Mouse (Mus musculus) monocyte, adult 2 months (primary cell): ENCODE results near the gene Ptpn22.
A peak's percentile ranks its signal among the peaks of the same experiment; 100 is the strongest.
"Not testable (repeated sequence)": the region's sequence is repeated elsewhere in the genome, so short reads cannot be mapped to it uniquely, and the experiment has no call there.

Experiments
- DNase-seq, 2 experiments: peaks; one replicate each; pipeline ENCODE4 v3.0.0; 2022; ENCODE audit warnings: low spot score in 2 of 2, low read depth in 1 of 2

Ptpn22 gene

DNA sequence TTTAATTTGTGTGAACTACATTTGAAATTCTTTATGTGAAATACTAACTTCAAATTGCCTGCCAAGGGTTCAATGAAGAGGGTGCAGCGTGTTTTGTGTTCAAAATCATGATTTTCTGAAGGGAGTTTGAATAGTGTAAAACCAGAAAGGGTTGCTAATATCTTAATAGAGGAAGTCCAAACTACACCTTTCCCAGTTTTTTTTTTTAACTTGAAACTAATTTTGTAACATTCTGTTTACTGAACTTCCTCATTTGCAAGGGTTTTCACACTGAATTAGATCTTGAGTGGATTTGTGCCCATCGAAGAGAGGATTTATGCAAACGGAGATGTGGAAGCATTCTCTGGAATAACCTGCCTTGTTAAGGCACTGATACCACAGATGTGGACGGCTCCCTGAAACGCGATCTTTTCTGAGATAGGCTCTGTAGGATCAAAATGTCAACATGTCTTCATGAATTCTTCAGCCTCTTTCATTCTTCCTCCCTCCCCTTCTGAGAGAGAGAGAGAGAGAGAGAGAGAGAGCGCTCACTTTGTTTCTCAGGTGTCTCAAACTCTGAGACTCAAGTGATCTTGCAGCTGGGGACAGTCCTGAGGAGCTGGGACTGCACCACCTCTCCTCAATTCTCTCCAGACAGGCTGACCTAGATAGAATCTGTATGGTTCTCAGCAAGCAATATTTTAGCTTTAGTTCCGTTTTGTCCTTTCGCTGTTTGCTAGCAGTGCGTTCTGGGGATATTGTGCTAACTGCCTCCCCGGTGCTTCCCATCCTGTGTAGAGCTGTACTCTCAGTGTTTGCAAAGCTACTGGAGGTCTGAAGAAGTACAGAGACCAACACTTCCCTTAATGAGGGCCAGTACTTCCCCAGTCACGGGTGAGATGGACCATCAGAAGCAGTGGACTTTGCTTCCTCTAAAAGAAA lies at the start of gene Ptpn22:
TSS of gene Ptpn22 (plus strand) at position 915 of the 921 bp plus-strand sequence.
- peak; percentile 21 to 59 for DNase-seq

DNA sequence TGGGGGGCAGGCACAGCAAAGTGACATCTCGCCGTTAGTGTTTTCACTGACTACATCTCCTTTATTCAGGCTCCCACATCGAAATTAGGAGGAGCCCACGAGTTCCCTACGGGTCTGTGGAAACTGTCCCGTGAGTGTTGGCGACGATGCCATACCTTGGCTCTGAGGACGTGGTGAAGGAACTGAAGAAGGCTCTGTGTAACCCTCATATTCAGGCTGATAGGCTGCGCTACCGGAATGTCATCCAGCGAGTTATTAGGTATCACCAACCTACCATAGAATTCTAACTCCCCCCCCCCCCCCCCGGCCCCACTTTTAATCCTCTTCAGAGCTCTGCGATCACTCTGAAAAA lies 49.8 kb upstream of the Ptpn22 start:
- no peak for DNase-seq

DNA sequence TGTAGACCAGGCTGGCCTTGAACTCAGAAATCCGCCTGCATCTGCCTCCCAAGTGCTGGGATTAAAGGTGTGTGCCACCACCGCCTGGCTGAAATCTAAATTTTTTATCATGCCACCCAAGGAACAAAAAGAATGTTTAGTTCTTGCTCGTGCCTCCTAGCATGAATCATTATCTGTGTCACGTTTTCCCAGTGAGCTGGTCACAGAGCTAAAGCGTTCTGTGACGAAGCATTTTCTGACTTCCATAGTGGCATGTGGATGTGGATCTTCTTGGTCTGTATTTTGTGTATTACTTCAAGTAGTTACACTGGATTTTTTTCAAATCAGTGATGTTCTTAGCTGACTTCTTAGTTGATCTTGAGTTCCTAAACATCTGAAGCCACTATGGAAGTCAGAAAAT lies 48.6 kb upstream of the Ptpn22 start:
- no peak for DNase-seq

DNA sequence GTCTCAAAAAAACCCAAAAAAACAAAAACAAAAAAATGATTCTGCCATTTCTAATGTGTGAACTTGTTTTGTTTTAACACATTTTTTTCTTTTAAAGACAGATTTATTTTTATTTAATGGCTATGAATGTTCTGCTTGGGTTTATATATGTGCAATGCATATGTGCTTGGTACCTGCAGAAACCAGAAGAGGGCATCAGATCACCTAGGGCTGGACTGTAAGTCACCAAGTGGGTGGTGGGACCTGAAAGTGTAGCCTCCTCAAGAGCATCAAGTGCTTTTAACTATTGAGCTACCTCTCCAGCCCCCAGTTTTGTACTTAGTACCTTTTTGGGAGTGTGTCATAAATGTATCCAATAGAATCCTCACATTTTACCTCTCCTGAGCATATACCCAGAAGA lies 32.0 kb upstream of the Ptpn22 start:
- DNase-seq = no peak

DNA sequence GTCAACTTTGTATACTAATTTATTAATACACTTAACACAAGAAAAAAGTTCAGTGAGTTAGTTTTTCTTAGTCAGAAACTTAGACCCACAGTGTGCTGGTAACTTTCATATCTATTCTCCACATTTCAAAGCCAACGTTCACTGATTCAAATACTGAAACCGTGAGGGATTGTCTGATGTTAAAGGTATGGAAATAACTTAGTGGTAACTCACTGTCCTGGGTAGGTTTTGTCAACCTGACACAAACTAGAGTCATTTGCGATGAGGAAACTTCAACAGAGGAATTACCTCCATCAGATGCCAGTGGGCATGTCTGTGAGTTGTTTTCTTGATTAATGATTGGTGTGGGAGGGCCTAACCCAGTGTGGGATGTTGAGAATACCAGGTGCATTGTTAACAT lies 30.6 kb upstream of the Ptpn22 start:
- no peak for DNase-seq

DNA sequence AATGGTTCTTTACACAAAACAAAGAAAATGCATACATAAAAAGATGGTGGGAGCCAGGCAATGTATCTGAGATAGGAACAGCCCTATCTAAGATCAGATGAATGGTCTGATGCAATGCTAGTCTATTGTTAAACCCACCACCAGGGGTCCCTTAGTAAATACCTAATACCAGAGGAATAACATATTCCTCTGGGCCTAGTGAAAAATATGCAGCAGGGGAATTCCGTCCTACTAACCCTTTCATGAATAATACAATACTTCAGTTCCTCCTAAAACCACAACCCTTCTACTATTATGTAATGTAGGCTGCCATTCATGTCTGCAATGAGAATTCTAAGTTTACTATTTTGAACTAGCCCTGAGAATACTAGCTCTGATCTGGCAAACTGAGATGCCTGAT lies 28.9 kb upstream of the Ptpn22 start:
- DNase-seq = not testable (repeated sequence)

DNA sequence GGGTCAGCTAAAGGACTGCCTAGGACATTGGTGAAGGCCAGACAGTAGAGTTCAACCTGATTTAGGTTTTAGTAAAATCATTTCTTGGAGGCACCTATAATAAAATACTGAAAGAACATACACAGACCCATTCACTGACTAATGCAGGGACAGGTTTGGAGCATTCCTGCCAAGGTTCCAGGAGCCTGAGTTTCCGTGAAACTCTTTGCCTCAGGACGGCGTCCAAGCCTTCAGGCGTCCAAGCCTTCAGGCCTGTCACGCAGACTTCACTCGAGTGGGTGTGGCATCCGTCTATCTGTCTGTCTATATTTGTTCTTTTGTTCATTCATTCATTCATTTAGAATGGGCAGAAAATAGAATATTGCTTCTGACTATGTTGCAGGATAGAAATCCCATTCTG lies 28.4 kb upstream of the Ptpn22 start:
- no peak for DNase-seq

DNA sequence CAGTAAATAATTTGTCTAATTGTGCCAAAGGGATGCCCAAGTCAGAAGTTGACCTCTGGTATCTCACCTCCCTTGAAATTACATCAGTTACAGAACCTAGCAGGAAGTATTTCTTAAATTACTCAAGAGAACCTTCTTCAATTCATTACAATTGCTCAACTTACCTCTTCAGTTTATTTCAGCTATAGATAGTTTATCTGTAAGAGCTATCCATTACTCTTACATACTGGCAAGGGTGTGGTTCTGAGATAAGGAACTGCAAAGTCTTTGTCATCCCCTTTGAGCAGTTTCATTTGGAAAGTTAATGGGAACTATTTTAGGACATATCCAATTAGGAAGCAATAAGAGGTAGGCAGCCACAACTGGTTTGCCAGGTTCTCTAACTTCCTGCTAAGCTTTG lies 27.2 kb upstream of the Ptpn22 start, which contains the start of gene Bcl2l15:
TSS of gene Bcl2l15 (plus strand) at position 176 of the 400 bp plus-strand sequence.
- no peak for DNase-seq

DNA sequence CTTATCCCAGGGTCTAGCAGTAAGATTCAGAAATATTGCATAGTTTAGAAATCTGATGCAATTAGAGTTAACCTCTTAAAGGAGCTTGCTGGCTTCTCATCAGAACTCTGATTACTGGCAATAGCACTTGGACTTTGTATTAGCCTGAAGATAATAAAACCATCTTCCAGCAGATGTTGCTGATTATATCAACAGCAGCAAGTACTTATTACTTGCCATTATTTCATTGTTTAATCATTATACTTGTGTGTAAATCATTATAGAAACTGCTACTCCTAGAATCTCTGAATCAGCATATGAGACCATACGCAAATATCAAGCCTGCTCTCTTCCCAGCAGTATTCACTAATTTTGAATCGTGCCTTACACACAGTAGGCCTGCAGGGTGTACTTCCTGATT lies 25.6 kb upstream of the Ptpn22 start:
- no peak for DNase-seq

DNA sequence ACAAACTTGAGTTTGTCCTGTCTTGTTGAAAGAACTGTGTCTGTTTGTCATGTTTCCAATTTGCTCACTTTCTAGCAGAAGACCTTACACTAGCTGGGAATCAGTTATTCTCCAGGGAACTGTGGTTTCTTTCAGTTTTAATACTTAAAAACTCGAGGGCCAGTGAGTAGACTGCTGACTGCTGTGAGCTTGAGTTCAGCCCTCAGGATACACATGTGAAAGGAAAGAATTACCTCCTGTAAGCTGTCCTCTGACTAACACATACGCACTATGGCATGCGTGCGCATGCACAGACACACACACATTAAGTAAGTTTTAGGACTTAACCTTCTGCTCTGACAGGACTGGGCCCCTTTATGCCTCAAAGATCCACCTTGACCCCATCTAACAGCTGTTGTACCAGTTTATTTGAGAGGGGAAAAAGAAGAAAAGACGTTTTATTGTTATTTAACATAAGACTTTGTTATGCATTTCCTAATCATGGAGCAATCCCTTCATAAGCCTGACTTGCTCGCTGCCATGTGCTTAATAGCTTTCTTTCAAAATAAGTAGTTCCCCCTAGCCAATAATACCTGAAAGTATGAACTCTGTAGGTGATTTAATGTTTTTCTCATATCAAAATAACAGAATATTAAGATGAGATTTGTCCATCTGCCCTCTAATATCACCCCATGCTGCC lies 24.2 kb upstream of the Ptpn22 start:
- DNase-seq = no peak

DNA sequence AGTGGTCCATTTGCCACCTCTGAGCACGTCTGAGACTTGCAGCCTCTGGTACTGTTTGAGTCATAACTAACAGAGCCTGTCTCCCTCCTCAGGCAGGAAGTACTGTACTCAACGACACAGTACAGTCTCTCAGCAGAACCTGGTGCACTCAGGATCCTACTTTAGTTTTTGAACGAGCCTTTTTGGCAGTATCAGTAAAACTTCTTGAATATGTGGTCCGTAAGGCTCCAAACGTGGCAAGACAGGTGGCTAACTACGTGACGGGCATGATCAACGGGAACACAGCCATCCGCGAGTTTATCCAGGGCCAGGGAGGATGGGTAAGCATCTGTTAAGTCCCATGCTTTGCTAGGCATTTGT lies 23.7 kb upstream of the Ptpn22 start:
- DNase-seq = no peak

DNA sequence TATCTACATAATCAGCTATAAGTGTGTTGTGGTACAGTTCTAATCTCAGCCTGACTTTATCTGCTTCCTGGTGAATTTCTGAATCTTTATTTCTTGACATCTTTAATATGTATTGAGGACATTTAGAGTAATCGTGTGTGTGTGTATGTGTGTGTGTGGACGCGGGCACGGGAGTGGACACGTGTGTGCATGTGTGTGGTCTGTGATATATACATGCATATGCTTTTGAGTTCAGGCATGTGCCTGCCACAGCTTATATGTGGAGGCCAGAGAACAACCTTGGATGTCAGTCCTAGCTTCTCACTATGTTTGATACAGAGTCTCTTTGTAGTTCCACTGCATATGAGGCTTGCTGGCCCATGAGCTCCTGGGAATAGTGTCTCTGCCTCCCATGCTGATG lies 23.1 kb upstream of the Ptpn22 start:
- no peak for DNase-seq

DNA sequence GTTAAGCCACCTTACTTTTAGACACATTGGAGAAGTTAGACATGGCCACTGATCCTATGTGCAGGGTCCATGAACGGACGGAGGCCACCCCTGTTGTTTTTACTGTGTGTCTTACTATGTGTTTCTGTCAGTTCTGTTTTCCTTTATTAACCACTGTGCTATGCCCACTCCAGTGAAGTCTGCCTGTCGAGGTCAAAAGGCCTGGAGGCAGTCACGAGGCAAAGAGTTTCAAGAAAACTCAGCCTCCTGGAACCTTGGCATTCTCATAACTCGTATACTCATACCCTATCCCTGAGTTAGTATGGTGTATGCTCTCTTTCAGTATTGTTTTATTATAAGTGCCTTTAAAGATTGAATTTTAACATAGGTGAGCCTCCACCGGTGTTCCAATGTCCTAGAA lies 19.9 kb upstream of the Ptpn22 start:
- no peak for DNase-seq

DNA sequence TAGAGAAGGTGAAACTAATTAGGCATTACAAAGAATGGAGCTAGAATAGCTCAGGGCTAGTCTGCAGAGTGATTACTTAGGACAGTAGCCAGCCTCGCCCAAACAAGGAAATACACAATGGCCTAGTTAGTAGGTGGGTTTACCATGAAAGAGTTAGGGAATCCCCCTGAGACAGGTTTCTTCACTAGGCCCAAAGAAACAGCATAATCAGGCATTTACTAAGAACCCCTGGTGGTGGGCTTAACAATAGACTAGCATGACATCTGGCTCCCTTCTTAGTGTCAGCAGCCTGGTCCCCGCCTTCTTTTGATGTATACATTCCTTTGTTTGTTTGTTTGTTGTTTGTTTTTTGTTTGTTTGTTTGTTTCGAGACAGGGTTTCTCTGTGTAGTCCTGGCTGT lies 19.4 kb upstream of the Ptpn22 start:
- not testable (repeated sequence) for DNase-seq

DNA sequence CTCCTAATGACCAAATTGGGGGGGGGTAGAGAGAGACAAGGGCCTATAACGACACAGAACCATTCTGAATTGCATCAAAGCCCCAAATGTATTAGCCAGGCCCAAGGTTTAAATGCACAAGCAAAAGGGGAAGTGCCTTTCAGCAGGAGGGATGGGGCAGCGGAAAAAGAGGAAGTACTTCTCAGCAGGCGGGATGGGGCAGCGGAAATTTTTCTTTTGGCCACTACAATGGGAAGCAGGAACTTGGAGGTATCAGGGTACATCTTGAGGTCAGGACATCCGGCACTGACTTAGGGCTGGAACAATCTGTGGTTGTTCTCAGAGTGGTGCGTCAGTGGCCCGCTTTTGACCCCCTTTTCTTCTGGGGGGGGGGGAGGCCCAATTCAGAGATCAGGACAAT lies 18.6 kb upstream of the Ptpn22 start:
- peak; percentile 50 to 54 for DNase-seq

DNA sequence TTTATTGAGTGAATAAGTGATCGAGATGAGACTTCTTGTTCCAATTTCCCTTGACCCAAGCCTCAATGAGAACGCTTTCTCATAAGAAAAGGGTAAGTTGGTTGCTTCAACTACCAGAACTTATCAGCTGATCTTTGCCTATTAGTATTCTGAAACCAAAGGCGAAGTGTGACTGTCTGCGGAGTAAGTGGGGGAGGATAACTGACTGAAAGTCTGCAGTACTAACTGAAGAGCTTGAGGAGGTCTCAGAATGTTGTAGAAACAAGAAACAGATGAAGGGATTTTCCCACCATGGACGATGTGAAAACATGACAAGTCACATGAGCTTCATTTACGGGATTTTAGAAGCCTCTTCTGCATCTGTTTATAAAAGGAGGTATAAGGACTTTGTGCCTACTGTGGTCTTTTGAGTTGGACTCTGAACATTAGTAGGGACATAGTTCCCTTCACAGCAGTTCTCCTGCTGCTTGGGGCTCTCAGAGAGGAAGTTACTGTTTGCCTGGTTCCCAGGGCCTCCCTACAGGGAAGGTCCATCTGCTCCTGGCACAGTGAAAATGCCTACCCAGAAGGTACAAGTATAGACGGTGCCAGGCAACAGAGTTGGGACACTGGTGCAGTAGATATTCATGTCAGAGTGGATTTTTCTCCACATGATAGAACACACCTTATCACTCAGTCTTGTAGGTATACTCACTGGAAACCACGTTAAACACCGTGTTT lies 8.8 kb upstream of the Ptpn22 start:
- no peak for DNase-seq

DNA sequence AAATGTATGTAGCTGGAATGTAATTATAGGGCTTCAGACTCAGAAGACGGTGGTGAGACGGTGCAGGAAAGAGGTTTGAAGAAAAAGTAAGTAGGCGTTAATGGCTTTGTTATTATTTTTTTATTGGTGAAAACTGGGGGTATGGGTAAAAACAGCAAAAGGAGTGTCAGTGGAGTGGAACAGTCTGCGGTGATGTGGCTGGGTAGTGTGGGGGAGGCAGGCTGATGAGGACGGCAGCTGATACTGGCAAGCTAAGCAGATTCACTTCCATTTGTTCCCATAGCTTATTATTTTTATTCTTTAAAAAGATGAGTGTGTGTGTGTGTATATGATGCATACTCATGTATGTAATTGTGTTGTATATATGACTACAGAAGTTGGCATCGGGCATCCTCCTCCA lies 8.1 kb upstream of the Ptpn22 start:
- no peak for DNase-seq

DNA sequence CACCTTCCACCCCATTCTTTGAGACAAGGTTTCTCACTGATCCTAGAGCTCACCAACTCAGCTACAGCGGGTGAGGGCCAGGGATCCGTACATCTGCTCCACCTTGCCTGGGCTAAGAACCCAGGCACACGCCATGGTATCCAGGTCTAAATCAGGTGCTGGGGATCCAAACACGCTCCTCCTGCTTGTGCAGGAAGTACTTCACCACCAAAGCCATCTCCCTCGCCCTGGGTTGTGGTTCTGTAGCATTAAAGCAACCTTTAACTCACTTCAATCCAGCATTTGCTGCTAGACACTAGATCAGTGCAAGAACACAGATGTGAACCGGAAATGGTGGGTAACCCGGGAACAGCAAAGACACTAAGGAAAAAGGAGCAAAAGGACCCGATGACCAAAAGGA lies 7.7 kb upstream of the Ptpn22 start:
- DNase-seq = no peak

DNA sequence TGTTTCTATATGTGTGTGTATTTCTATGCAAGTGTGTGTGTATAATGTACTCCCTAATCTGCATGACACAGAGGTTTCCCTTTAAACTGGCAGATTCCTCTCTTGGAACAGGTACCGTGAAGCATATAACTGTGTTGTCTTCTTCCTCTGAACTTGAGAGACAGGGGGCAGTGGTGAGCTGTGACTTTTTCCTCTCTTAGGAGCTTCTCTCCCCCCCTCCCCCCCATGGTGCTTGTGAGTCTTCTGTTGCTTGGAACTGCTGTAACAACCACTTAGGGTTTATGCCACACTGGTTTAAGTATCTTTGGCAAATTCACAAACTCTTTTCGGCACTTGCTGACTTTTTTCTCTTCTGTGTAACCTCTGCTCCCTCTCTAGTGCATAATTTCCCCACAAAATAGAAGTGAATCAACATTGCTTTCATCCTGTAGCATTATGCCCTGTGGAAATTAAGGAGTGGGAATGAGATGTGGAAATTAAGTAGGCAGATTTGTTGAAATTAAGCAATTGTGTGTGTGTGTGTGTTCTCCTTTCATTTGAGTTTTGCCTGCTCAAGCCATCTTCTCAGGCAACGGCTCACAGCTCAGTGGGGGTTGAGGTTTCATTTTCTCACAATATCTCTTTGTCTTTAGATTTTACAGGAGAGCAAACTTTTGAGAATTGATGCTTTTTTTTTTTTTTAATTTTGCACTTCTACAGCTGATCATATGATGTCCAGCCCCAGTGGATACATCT lies 6.9 kb upstream of the Ptpn22 start:
- peak in 1 of 2 experiments; percentile 44 for DNase-seq

DNA sequence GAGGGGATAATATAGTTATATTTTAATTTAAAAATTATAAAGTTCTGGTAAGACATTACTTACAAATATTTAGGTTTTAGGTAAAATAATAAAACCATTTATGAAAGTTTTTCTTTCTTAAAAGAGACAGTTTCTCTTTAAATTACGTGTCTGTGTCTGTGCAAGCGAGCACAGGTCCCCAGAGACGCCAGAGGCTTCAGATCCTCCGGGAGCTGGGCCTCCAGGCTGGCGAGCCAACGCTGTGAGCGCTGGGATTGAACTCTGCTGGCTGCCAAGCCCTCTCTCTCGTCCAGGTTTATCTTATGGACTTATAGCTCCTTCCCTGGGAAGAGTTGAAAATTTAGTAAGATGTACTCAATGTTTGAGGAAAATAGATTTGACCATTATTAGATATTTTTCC lies 5.8 kb upstream of the Ptpn22 start:
- DNase-seq = no peak
